Mouse (Mus musculus) ES-E14 (cell line): ENCODE results near the gene Kcnk12.

ENCODE experiments used
- HCFC1 ChIP-seq: IDR thresholded peaks from 2 replicates; pipeline ENCODE4 v1.6.1; 2012; ENCODE audit warnings: low read length, inconsistent platforms, borderline replicate concordance; ENCODE audit not compliant: insufficient read depth
- ZC3H11A ChIP-seq: IDR thresholded peaks from 2 replicates; pipeline ENCODE4 v1.6.1; 2012; ENCODE audit warnings: low read depth, mild to moderate bottlenecking, inconsistent platforms, low read length, borderline replicate concordance
- ZNF384 ChIP-seq: IDR thresholded peaks from 2 replicates; pipeline ENCODE4 v1.6.1; 2012; ENCODE audit warnings: low read depth, low read length, inconsistent platforms

DNA sequence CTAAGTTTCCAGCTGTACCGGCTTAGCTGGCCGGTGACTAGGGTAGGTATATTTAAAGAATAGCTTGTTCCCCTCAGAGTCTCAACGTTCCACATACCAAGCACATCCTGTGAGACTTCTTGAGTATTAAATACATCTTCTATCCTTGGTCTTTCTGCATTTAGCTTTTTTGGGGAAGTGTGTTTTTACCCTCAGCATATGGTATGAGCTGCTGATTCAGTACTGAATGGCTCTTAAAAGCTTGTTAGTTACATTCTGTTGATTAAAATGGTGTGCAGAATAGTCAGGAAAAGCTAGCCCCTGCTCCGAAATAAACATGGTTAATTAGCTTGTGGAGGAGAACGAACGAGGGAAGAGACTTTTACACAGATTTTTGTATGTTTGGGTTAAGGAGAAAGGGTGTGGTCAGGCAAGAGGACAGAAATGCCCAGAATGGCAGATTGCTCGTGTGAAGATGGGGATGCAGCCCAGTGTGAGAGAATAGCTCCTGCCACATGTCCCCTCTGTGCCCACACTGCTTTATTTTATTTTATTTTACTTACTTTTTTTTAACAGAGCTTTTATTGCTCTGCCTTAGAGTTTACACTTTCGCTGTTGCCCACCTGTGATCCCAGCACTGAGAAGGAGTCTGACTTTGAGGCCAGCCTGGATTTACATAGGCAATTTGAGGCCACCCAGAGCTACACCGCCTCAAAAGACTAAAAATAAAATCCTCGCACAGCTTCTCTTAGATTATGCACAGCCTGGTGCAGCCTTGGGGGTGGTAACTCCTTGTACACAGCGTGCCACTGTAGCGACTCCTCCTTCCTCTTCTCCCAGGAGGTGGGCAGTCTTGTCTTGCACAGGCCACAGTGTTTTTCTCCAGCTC lies 71.1 kb downstream of the Kcnk12 start:
- TF ChIP-seq ZNF384 (no peak), HCFC1 (no peak), ZC3H11A (no peak)
